Mouse (Mus musculus): ENCODE measurements around the gene Phc3. TPM values are rescaled to one million over a fixed set of nuclear protein-coding genes. Genes with fewer than 3 reads are reported as not detected.

Gene Phc3
- 10 to 100 TPM; 40.8 to 41.3 TPM for total RNA-seq (2021)
- long read RNA-seq, experiment 1, partial matches to known transcripts = 0 of 6 reads
- long read RNA-seq, experiment 1, other reads (novel, unspliced or antisense) = 5 of 6 reads
- long read RNA-seq, experiment 2, partial matches to known transcripts = 0 of 6 reads
- long read RNA-seq, experiment 2, other reads (novel, unspliced or antisense) = 6 of 6 reads

- peak; percentile 89 to 90 for DNase-seq (ENCODE audit: extremely low spot score in 1 of 2, low spot score in 2 of 2)
- intact Hi-C loops (cut with DNase I) = loop anchor here (1.0 to 5.0 kb wide), 2 partner anchors 26 to 367 kb away; partner anchors contain the start of genes Mynn and Prkci
- Histone ChIP-seq H3K4me3 (peak within 1 kb of the TSS; percentile 91), H3K27ac (peak within 1 kb of the TSS; percentile 97)
- no peak for TF ChIP-seq CTCF (IDR thresholded peaks at IDR 0.05)
Measured at GRCm38 (mm10) chr3:30969104-30969581, at the start of gene Phc3. Phc3 (minus strand) TSS chr3:30969415.

- no peak for DNase-seq (ENCODE audit: extremely low spot score in 1 of 2, low spot score in 2 of 2)
Measured at GRCm38 (mm10) chr3:31017652-31018051, 48.4 kb upstream of the Phc3 start.

GRCm38 (mm10) chr3:31016594-31017196 is 47.5 kb upstream of the Phc3 start:
- Histone ChIP-seq H3K27ac (no peak overlapping the region), H3K4me3 (no peak overlapping the region)
- DNase-seq (ENCODE audit: extremely low spot score in 1 of 2, low spot score in 2 of 2) = no peak
- no peak for TF ChIP-seq CTCF (IDR thresholded peaks at IDR 0.05)
- intact Hi-C loops (cut with DNase I) = no loop called here

More at GRCm38 (mm10) chr3:31017652-31018051, 48.4 kb upstream of the Phc3 start:
- Histone ChIP-seq H3K4me3 (no peak overlapping the region), H3K27ac (no peak overlapping the region)
- intact Hi-C loops (cut with DNase I) = no loop called here
- TF ChIP-seq CTCF (IDR thresholded peaks at IDR 0.05) = no peak

GRCm38 (mm10) chr3:31015682-31016443 is 46.6 kb upstream of the Phc3 start:
- TF ChIP-seq CTCF (IDR thresholded peaks at IDR 0.05) = no peak
- intact Hi-C loops (cut with DNase I) = no loop called here
- DNase-seq (ENCODE audit: extremely low spot score in 1 of 2, low spot score in 2 of 2) = no peak
- Histone ChIP-seq H3K4me3 (no peak overlapping the region), H3K27ac (no peak overlapping the region)

- no peak overlapping the region for H3K27ac ChIP-seq
- intact Hi-C loops (cut with DNase I) = no loop called here
- no peak for DNase-seq (ENCODE audit: extremely low spot score in 1 of 2, low spot score in 2 of 2)
- TF ChIP-seq CTCF (IDR thresholded peaks at IDR 0.05) = no peak
- H3K4me3 ChIP-seq = no peak overlapping the region
Measured at GRCm38 (mm10) chr3:31014374-31014773, 45.2 kb upstream of the Phc3 start.

- no peak for TF ChIP-seq CTCF (IDR thresholded peaks at IDR 0.05)
- H3K27ac ChIP-seq = no peak overlapping the region
- DNase-seq (ENCODE audit: extremely low spot score in 1 of 2, low spot score in 2 of 2) = no peak
- H3K4me3 ChIP-seq = no peak overlapping the region
- intact Hi-C loops (cut with DNase I) = no loop called here
Measured at GRCm38 (mm10) chr3:31004320-31005209, 35.4 kb upstream of the Phc3 start.

- intact Hi-C loops (cut with DNase I) = no loop called here
- no peak for DNase-seq (ENCODE audit: extremely low spot score in 1 of 2, low spot score in 2 of 2)
- no peak overlapping the region for H3K4me3 ChIP-seq
- no peak for TF ChIP-seq CTCF (IDR thresholded peaks at IDR 0.05)
- H3K27ac ChIP-seq = no peak overlapping the region
Measured at GRCm38 (mm10) chr3:31001048-31001676, 31.9 kb upstream of the Phc3 start.

GRCm38 (mm10) chr3:31000018-31000407 is 30.8 kb upstream of the Phc3 start:
- intact Hi-C loops (cut with DNase I) = no loop called here
- Histone ChIP-seq H3K27ac (no peak overlapping the region), H3K4me3 (no peak overlapping the region)
- DNase-seq (ENCODE audit: extremely low spot score in 1 of 2, low spot score in 2 of 2) = no peak
- TF ChIP-seq CTCF (IDR thresholded peaks at IDR 0.05) = no peak

- DNase-seq (ENCODE audit: extremely low spot score in 1 of 2, low spot score in 2 of 2) = no peak
- Histone ChIP-seq H3K4me3 (no peak overlapping the region), H3K27ac (no peak overlapping the region)
- intact Hi-C loops (cut with DNase I) = no loop called here
- no peak for TF ChIP-seq CTCF (IDR thresholded peaks at IDR 0.05)
Measured at GRCm38 (mm10) chr3:30999401-31000017, 30.3 kb upstream of the Phc3 start.

GRCm38 (mm10) chr3:30996688-30997014 is 27.4 kb upstream of the Phc3 start:
- TF ChIP-seq CTCF (IDR thresholded peaks at IDR 0.05) = no peak
- DNase-seq (ENCODE audit: extremely low spot score in 1 of 2, low spot score in 2 of 2) = no peak
- intact Hi-C loops (cut with DNase I) = loop anchor here (2.0 kb wide), 1 partner anchor 394 kb away; the partner anchor contains the start of gene Mynn
- peak overlapping the region; percentile 84 for H3K4me3 ChIP-seq
- H3K27ac ChIP-seq = no peak overlapping the region

Data from left cerebral cortex, adult 2 months (tissue).